ENCODE assay signal across 31 mouse cellular contexts in the genomic region with DNA sequence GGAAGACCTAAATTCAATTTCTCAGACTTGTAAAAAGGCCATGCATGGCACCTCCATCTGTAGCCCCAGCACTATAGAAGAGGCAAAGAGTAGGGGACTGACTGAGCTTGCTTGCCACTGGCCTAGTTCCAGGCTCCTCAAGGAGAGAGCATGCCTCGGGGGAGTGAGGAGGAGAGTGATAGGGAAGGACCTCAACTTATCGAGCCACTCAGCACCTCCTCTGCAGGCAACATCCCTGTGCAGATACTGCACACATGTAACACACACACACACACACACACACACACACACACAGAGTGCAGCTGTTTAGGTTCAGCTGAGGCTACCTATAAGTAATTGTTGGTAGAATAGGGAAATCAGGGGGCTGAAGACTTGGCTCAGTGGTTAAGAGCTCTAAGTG. TPM values are rescaled to one million over a fixed set of nuclear protein-coding genes. Genes with fewer than 3 reads are reported as not detected.
DNase-seq lines count a peak whose midpoint lies in the region; ATAC-seq and TF ChIP-seq lines count a peak whose summit lies in the region.
"Had no signal": no experiment of that assay in that cellular context is flagged by ENCODE, and none has a peak within 500 bp of the region (broad histone marks: within the 10 kb centered on the region; RNA-seq: fewer than 3 reads in every experiment).

No protein-coding gene starts in this region.

- TF ChIP-seq CTCF in liver, postnatal 0 days (IDR thresholded peaks at IDR 0.05; ENCODE audit: low read depth), result no peak

- no peaks in the 10 kb centered on the region for H3K9me3 ChIP-seq in liver, embryonic 13.5 days (replicated peaks)
- H3K9me3 ChIP-seq in liver, postnatal 0 days (ENCODE audit: low read length), result no peaks in the 10 kb centered on the region
- H3K9me3 ChIP-seq in forebrain, embryonic 14.5 days (replicated peaks; ENCODE audit: control insufficient read depth, low read length), result no peaks in the 10 kb centered on the region
- H3K9me3 ChIP-seq: embryonic facial prominence, embryonic 10.5 days; embryonic facial prominence, embryonic 13.5 days; forebrain, embryonic 10.5 days; forebrain, embryonic 13.5 days; G1E; heart, embryonic 12.5 days; heart, embryonic 15.5 days had no signal

- no peak overlapping the region for H3K9ac ChIP-seq in liver, embryonic 13.5 days
- no peak overlapping the region for H3K9ac ChIP-seq in liver, postnatal 0 days (replicated peaks)
- no peak overlapping the region for H3K9ac ChIP-seq in forebrain, embryonic 14.5 days (ENCODE audit: low read length)
- H3K9ac ChIP-seq: embryonic facial prominence, embryonic 13.5 days; forebrain, embryonic 13.5 days; forebrain, postnatal 0 days; heart, embryonic 12.5 days; heart, embryonic 15.5 days; hindbrain, embryonic 14.5 days had no signal

- DNase-seq in liver, result peak; percentile 47
- peak; percentile 15 for DNase-seq in liver, embryonic 13.5 days
- DNase-seq in liver, postnatal 0 days, result peak; percentile 17
- DNase-seq in forebrain, embryonic 14.5 days (ENCODE audit: low spot score), result no peak
- no peak for DNase-seq in MN1 (ENCODE audit: low spot score)
- no peak for DNase-seq in cerebellum, adult 11 months
- DNase-seq: adrenal gland, adult 2 months; adrenal gland, postnatal 14 days; B cell, adult 2 months; cerebellum, adult 11-12 months; cerebellum, adult 8-10 months; cerebellum, postnatal 10 days; cerebellum, postnatal 36 days; embryo, embryonic 11 days; forebrain, postnatal 0 days; gastrocnemius, adult 2 months; gastrocnemius, postnatal 14 days; heart, adult 18-20 months; heart, postnatal 10 days; heart, postnatal 4 days had no signal

- no peak overlapping the region for H3K4me3 ChIP-seq in liver, embryonic 13.5 days (replicated peaks)
- H3K4me3 ChIP-seq in liver, postnatal 0 days (ENCODE audit: low read depth, low read length), result no peak overlapping the region
- H3K4me3 ChIP-seq in forebrain, embryonic 14.5 days (ENCODE audit: low read depth, low read length), result no peak overlapping the region
- H3K4me3 ChIP-seq: embryonic facial prominence, embryonic 10.5 days; embryonic facial prominence, embryonic 13.5 days; forebrain, embryonic 10.5 days; forebrain, embryonic 13.5 days; gastrocnemius, adult 2 months; heart, embryonic 12.5 days; heart, embryonic 15.5 days had no signal

- TF ChIP-seq EP300 in liver, postnatal 0 days (IDR thresholded peaks at IDR 0.05; ENCODE audit: low read depth), result peak; percentile 21; the same call in 1 of the 2 replicates

- H3K27ac ChIP-seq in liver, embryonic 13.5 days, result no peak overlapping the region
- no peak overlapping the region for H3K27ac ChIP-seq in liver, postnatal 0 days (ENCODE audit: low read depth)
- H3K27ac ChIP-seq in forebrain, embryonic 14.5 days (ENCODE audit: low read depth, low read length), result no peak overlapping the region
- H3K27ac ChIP-seq: embryonic facial prominence, embryonic 10.5 days; embryonic facial prominence, embryonic 13.5 days; forebrain, embryonic 10.5 days; forebrain, embryonic 13.5 days; gastrocnemius, adult 2 months; heart, embryonic 15.5 days; hindbrain, embryonic 14.5 days; hindbrain, postnatal 0 days had no signal

- H3K4me1 ChIP-seq in liver, embryonic 13.5 days (replicated peaks), result peaks cover 48% of the 10 kb centered on the region
- peaks cover 10% of the 10 kb centered on the region for H3K4me1 ChIP-seq in liver, postnatal 0 days (ENCODE audit: insufficient read depth)
- H3K4me1 ChIP-seq in forebrain, embryonic 14.5 days (ENCODE audit: control insufficient read depth, insufficient read depth, low read length), result no peaks in the 10 kb centered on the region
- H3K4me1 ChIP-seq: embryonic facial prominence, embryonic 10.5 days; embryonic facial prominence, embryonic 13.5 days; forebrain, embryonic 13.5 days; heart, embryonic 12.5 days; heart, embryonic 15.5 days had no signal

- no peak overlapping the region for H3K4me2 ChIP-seq in liver, embryonic 13.5 days
- H3K4me2 ChIP-seq in liver, postnatal 0 days (ENCODE audit: low read depth, low read length), result no peak overlapping the region
- H3K4me2 ChIP-seq in forebrain, embryonic 14.5 days (ENCODE audit: low read length), result no peak overlapping the region
- H3K4me2 ChIP-seq: embryonic facial prominence, embryonic 13.5 days; forebrain, embryonic 13.5 days; heart, embryonic 12.5 days; heart, embryonic 15.5 days; hindbrain, embryonic 14.5 days had no signal

- H3K36me3 ChIP-seq in liver, embryonic 13.5 days, result no peaks in the 10 kb centered on the region
- no peaks in the 10 kb centered on the region for H3K36me3 ChIP-seq in liver, postnatal 0 days (replicated peaks; ENCODE audit: insufficient read depth, low read length)
- no peaks in the 10 kb centered on the region for H3K36me3 ChIP-seq in forebrain, embryonic 14.5 days (ENCODE audit: control insufficient read depth, insufficient read depth, low read length)
- H3K36me3 ChIP-seq: embryonic facial prominence, embryonic 10.5 days; embryonic facial prominence, embryonic 13.5 days; forebrain, embryonic 10.5 days; G1E; heart, embryonic 12.5 days; heart, embryonic 15.5 days had no signal

- no peaks in the 10 kb centered on the region for H3K27me3 ChIP-seq in liver, embryonic 13.5 days
- no peaks in the 10 kb centered on the region for H3K27me3 ChIP-seq in liver, postnatal 0 days (ENCODE audit: insufficient read depth, low read length)
- H3K27me3 ChIP-seq in forebrain, embryonic 14.5 days (replicated peaks; ENCODE audit: control insufficient read depth, insufficient read depth, low read length), result no peaks in the 10 kb centered on the region
- H3K27me3 ChIP-seq: CH12.LX; embryonic facial prominence, embryonic 13.5 days; forebrain, embryonic 13.5 days; heart, embryonic 12.5 days; heart, embryonic 15.5 days had no signal

- peak; percentile 46; the same call in 1 of the 2 replicates for ATAC-seq in liver, embryonic 13.5 days (ENCODE audit: low read depth)
- no peak for ATAC-seq in liver, postnatal 0 days
- ATAC-seq in forebrain, embryonic 14.5 days, result no peak
- ATAC-seq in granulocyte monocyte progenitor cell, adult 5-6 weeks (replicated peaks; ENCODE audit: poor library complexity, severe bottlenecking), result no peak
- ATAC-seq: forebrain, embryonic 13.5 days; forebrain, postnatal 0 days; hindbrain, postnatal 0 days had no signal

- 43% methylated on average over 2 of the region's 2 CpGs for WGBS in liver, embryonic 13.5 days (ENCODE audit: insufficient replicate concordance)
- WGBS in liver, postnatal 0 days (ENCODE audit: insufficient replicate concordance), result 47% methylated on average over 2 of the region's 2 CpGs
- 87% methylated on average over 2 of the region's 2 CpGs for whole genome bisulfite sequencing in forebrain, embryonic 14.5 days

RNA-seq across cellular contexts. Expression of a gene that starts 11.2 kb away (rescaled TPM):
- 21.8 and 22.7 TPM in 2 replicates for polyA plus RNA-seq in liver, embryonic 13.5 days (2015; fragmentation: Nextera tagmentation; extraction: Ambion mirVana)
- polyA plus RNA-seq in liver, postnatal 0 days (2015; fragmentation: Nextera tagmentation; extraction: Ambion mirVana), result 9.5 TPM in 2 replicates
- 24.9 and 25.1 TPM in 2 replicates for polyA plus RNA-seq in forebrain, embryonic 14.5 days (2014; fragmentation: Nextera tagmentation; extraction: Ambion mirVana)
- total RNA-seq in granulocyte monocyte progenitor cell, adult 5-6 weeks (2014; fragmentation: Nextera tagmentation), result 17.7 and 39.6 TPM in 2 replicates
- total RNA-seq in granulocyte monocyte progenitor cell, adult 5-6 weeks (2017), result 12.7 and 18.7 TPM in 2 replicates

RNA-seq across cellular contexts. Expression of a gene that starts 53.1 kb away (rescaled TPM):
- polyA plus RNA-seq in liver, embryonic 13.5 days (2015; fragmentation: Nextera tagmentation; extraction: Ambion mirVana), result 13.6 and 16.4 TPM in 2 replicates
- polyA plus RNA-seq in liver, postnatal 0 days (2015; fragmentation: Nextera tagmentation; extraction: Ambion mirVana), result 13.6 and 14.1 TPM in 2 replicates
- polyA plus RNA-seq in forebrain, embryonic 14.5 days (2014; fragmentation: Nextera tagmentation; extraction: Ambion mirVana), result 27.5 and 30.5 TPM in 2 replicates
- 25.0 and 30.7 TPM in 2 replicates for total RNA-seq in granulocyte monocyte progenitor cell, adult 5-6 weeks (2014; fragmentation: Nextera tagmentation)
- 14.8 and 17.6 TPM in 2 replicates for total RNA-seq in granulocyte monocyte progenitor cell, adult 5-6 weeks (2017)

Comparison
In these comparisons a context has a peak if more than half of its experiments do, and no peak if none do; other contexts are left out.
1. DNase-seq: peak in liver (single experiment), liver, embryonic 13.5 days (single experiment) and liver, postnatal 0 days (single experiment); none in forebrain, embryonic 14.5 days (single experiment), MN1 (single experiment) and cerebellum, adult 11 months (single experiment).